Mouse (Mus musculus) heart, adult 9 months (tissue): ENCODE data around the gene Pip5k1c.

Experiments used
- DNase-seq, 2 experiments: peaks; one replicate each; pipeline ENCODE4 v3.0.0; 2022; ENCODE audit warnings: low spot score in 2 of 2

Gene Pip5k1c

GRCm38 (mm10) chr10:81367207-81367495 is 74.4 kb downstream of the Pip5k1c start:
- no peak for DNase-seq
